Mouse (Mus musculus): ENCODE data around the gene Pde1b.

DNA sequence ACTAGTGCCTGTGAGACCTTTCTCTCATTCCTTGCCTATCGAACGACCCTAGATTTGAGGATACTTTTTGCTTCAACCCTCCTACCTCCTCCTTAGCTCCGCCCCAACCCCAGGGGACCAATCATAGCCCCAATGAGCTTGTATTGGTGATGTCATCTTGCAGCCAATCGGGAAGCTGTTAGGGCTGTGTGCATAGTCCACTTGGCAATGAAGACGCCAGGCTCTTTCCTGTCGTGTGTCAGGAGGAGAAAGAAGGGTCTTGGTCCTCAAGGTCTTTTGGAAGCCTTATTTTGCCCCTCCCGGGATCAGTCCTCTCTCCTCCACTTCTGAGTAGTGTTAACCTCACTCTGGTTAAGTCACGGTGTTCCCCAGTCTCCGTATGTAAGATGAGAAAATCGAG is 11.3 kb downstream of the Pde1b start:
- no peak for TF ChIP-seq CTCF (IDR thresholded peaks at IDR 0.05; ENCODE audit: borderline replicate concordance, insufficient read depth, low read length)
- peak; percentile 75 for TF ChIP-seq POLR2A (IDR thresholded peaks at IDR 0.05; ENCODE audit: low read depth, low read length)
